Mouse (Mus musculus) MEL-GATA-1-ER (cell line): ENCODE measurements around the gene Ak8.

Experiments
- DNase-seq: peaks from one replicate; pipeline ENCODE4 v3.0.0-alpha.2; 2012; ENCODE audit warnings: low read depth; ENCODE audit errors: extremely low read depth

The Ak8 gene

GRCm38 (mm10) chr2:28730676-28731075 lies 30.7 kb downstream of the Ak8 start:
- no peak for DNase-seq

- no peak for DNase-seq
Observed at GRCm38 (mm10) chr2:28737112-28737511, 37.1 kb downstream of the Ak8 start.

- DNase-seq = no peak
Observed at GRCm38 (mm10) chr2:28740159-28740558, 40.2 kb downstream of the Ak8 start.

- no peak for DNase-seq
Observed at GRCm38 (mm10) chr2:28742701-28743100, 42.7 kb downstream of the Ak8 start.

GRCm38 (mm10) chr2:28746682-28747332 lies 46.8 kb downstream of the Ak8 start:
- DNase-seq = no peak

GRCm38 (mm10) chr2:28747705-28748104 lies 47.7 kb downstream of the Ak8 start:
- no peak for DNase-seq

- no peak for DNase-seq
Observed at GRCm38 (mm10) chr2:28751186-28751585, 51.2 kb downstream of the Ak8 start.

DNA sequence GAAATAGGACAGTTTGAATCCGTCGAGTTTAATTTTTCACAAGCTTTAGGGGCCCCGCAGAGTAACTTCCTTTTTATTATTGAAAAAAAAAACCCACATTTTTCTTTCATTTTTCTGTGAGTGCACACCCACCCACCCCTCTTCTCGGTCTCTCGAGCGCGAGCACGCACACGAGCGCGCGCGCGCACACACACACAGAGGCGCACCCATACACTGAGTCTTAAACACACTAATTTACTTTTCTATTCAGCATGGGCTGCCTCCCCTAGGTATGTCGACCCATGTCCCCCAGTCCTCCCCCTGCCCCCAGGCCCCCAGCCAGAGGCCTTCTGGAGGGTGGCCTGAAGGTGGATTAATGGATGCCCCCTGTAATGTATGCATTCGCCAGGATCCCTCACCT lies 51.7 kb downstream of the Ak8 start:
- DNase-seq = no peak

GRCm38 (mm10) chr2:28752388-28752787 lies 52.4 kb downstream of the Ak8 start:
- no peak for DNase-seq

- peak; percentile 53 for DNase-seq
Observed at GRCm38 (mm10) chr2:28755451-28755850, 55.5 kb downstream of the Ak8 start.

DNA sequence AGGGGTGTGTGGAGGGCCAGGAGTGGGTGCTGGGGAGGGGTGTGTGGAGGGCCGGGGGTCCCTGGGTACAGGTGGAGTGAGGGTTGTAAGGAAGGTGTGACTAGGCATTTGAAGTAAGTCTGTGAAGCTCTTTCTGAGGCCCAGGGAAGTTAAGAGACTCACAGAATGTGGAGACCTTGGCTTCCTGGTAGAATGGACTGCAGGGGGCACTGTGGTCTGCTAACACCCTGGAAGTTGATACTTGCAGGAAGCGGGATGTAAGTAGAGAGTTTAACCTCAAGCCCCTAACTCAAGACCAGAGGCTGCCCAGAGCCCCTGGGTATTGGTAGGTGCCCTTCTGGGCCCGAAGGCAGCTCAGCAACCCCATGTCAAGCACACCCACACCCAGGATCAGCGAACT lies 56.2 kb downstream of the Ak8 start:
- DNase-seq = peak; percentile 53

GRCm38 (mm10) chr2:28759441-28759840 lies 59.5 kb downstream of the Ak8 start:
- DNase-seq = no peak

DNA sequence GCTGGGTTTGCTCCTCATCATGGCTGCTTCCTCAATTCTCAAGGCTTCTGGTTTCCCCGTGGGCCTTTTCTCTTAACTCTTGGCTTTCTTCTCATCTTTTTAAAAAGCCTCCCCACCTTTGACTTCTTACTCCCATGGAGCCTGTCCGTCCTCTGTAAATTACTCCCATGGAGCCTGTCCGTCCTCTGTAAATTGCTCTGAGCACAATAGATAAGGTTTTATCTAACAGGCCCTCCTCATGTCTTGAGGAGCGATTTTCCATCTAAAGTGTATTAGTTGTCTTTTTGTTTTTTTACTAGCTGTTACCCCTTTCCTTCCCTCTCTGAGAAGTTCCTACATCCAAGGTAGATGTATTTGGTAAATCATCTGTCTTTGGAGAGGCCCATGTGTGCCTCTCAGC lies 66.6 kb downstream of the Ak8 start:
- DNase-seq = no peak

GRCm38 (mm10) chr2:28767041-28767440 lies 67.1 kb downstream of the Ak8 start:
- no peak for DNase-seq

DNA sequence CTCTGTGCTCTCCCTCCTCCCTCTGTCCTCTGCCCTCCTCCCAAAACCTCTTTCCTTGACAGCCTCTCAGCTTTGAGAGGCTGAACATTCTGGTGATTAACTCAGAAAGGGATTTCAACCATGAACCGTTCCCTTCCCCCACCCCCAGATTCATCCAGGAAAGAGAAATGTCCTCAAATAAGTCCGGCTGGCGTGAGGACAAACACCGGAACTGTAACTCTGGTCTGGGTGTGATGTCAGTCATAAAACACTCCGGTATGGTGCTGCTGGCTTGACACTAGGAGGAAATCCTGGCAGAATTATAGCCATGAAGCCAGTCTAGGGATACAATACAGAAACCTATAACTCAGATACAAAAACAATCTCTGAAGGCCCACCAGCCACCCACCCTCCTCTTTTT lies 70.7 kb downstream of the Ak8 start:
- DNase-seq = no peak

- no peak for DNase-seq
Observed at GRCm38 (mm10) chr2:28774073-28774472, 74.1 kb downstream of the Ak8 start.

DNA sequence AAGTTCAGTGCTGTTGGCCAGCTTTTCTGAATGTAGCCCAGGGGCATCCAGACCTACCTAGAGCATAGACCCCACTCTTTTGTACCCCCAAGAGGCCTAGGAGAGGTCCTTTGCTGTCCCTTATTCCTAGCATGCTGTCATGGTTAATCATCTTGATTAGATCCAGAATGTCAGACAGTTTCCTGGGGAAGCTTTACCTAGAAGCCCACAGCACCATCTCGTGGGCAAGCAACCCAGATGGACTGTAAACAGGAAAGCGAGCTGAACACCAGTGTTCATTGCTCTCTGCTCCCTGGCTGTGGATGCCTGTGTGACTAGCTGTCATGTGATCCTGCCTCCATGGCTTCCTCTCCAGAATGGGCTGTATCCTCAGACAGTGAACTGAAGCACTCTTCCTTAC lies 76.8 kb downstream of the Ak8 start:
- DNase-seq = no peak

- DNase-seq = no peak
Observed at GRCm38 (mm10) chr2:28780001-28780782, 80.2 kb downstream of the Ak8 start.

DNA sequence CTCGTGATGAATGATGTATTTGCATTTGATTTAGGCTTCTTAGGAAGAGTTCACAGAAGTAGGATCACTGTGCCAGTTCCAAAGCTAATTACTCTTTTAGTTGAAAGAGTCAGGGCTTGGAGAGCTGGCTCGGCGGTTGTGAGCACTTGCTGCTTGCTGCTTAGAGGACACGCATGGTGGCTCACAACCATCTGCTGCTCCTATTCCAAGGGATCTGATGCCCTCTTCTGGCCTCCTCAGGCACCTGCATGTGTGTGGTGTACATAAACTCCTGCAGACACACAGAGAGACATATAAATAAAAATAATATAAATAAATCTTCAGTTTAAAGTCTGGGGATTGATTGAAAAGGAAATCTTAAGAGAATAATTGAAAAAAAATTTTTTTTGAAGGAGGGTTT lies 81.3 kb downstream of the Ak8 start:
- DNase-seq = no peak

- DNase-seq = no peak
Observed at GRCm38 (mm10) chr2:28786355-28787066, 86.5 kb downstream of the Ak8 start.

DNA sequence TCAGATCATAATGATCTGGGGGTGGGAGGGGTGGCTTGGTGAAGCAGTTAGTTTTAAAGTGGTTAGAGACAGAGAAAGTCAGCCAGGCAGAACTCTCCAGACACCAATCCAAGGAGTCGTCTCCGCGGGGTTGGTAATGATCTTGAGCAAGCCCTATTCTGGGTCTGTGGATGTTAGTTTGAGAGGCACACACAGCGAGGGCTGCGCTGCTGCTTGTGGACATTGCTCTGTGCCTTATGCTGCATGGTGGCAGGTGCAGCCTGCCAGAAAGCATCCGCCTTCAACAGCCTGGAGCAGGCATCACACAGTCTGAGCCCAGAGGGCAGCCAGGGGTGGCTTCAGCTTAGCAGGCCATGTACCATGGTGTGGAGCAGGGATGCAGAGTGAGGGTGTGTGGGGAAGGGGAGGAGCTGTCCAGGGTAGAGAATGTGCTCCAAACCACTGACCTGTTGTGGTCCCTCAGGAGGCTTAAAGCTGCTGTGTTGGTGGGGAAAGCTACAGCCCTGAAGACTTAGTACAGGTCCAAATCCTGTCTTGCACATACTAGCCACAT lies 87.2 kb downstream of the Ak8 start:
- DNase-seq = no peak
